Mouse (Mus musculus): ENCODE data around the gene Rabepk. TPM values are rescaled to one million over a fixed set of nuclear protein-coding genes. Genes with fewer than 3 reads are reported as not detected.
A peak's percentile ranks its signal among the peaks of the same experiment; 100 is the strongest.
"Not testable (repeated sequence)": the region's sequence is repeated elsewhere in the genome, so short reads cannot be mapped to it uniquely, and the experiment has no call there.

The Rabepk gene
- total and polyA plus RNA-seq, 3 experiments: 25.0 to 32.6 (median 28.3) TPM

DNA sequence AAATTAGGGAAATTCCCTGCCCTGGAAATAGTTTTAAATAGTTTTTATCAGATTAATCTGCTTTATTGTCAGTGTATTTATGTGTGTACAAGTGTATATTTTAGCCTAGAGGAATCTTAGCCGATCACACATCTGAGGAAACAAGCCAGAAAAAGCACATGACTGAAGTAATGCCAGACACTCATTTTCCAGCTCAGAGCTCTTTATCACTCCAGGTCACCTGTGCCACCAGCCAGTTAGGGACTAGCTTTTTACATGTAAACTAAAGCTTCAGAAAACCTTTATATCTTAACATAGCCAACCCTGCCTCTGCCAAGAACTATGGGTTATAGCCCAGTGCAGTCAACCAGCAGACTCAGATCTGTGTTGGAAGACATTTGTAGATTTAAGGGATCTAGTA lies 5.1 kb upstream of the Rabepk start:
- no peak for DNase-seq

DNA sequence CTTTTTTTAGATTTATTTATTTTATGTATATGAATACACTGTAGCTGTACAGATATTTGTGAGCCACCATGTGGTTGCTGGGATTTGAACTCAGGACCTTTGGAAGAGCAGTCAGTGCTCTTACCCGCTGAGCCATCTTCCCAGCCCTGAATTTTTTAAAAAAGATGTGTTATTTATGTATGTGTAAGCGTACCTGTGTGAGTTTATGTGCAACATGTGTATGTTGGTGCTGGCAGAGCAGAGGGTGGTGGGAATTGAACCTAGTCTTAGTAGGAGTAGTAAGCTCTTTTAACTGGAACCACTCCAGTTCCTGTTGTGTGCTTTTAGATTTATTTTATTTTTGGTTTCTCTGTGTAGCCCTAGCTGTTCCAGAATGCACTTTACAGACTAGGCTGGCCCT lies 4.5 kb upstream of the Rabepk start:
- DNase-seq: no peak

- DNase-seq: no peak
These were observed 4.0 kb upstream of the Rabepk start for GRCm38 (mm10) chr2:34803746-34804145.

DNA sequence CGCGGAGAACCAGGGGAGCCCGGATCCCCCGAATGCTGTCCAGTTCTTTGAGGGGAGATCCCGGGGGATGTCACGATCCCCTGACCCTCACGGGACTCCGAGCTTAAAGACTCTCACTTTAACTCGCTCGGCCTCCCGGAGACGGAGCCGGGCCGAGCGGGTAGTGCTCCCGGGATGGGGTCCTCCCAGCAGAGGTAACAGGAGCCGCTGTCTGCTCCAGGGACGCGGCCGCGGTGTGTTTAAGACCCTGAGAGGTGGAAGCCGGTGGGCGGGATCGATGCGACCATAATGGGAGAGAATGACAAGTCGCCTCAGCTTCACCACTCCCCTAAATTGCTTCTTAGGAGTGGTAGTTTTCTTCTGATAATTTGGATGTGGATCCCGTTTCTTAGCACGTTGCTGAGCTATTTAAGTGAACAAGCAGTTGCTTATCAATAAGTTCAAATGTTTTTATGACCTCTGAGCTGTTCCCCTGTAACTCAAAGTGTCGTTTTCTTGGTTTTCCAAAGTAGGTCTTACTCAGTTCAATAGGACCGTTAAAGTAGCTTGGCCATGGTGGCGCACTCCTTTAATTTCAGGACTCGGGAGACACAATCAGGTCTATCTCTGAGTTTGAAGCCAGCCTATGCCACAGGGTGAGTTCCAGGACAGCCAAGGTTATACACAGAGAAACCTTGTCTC lies 3.0 kb upstream of the Rabepk start:
- DNase-seq: peak; percentile 65

- peak; percentile 97 for DNase-seq
These were observed 2.1 kb upstream of the Rabepk start for GRCm38 (mm10) chr2:34801516-34802482.

DNA sequence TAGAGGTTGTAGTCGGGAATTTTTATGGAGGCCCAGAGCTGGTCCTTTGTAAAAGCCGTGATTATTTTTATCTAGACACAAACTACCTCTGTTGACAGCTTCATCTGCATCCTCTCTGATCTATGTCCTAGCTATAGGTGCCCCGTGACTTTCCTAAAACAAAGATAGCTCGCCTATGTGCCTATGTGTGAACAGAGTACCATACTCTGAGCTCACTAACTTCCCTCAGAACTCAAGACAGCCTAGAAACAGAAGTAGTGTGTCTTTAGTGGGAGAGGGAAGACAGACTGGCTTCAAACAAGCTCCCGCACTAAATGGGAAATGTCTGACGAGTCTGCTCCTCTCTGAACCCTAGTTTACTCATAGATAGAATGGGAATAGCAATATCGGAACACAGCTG lies 659 bp upstream of the Rabepk start:
- DNase-seq: no peak

DNA sequence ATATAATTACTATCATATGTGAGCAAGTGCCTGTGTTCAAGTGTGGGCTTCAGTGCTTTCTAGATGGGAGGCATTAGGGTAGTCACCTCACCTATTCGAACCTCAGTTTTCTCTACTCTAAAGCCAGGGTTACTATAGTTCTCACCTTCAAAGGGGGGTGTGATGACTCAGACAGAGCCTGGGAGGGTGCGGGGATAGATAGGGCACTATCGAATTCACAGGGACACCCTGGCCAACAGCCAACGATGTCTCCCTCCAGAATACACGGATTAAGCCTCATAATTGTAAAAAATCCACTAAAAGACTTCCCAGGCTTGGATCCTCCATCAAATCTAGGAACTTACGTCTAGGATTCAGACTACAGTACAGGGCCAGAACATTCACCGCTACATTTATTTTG lies 4.3 kb downstream of the Rabepk start:
- no peak for DNase-seq

DNA sequence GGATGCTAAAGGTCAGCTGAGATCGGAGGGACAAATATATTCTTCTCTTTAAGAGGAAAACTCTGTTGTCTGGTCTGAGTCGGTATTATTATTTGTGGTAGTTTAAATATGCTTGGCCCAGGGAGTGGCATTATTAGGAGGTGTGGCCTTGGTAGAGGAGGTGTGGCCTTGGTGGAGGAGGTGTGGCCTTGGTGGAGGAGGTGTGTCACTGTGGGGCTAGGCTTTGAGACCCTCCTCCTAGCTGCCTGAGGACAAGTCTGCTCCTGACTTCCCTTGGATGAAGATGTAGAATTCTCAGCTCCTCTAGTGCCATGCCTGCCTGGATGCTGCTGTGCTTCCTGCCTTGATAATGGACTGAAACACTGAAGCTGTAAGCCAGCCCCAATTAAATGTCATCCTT lies 5.2 kb downstream of the Rabepk start:
- DNase-seq: no peak

GRCm38 (mm10) chr2:34792543-34792942 lies 7.2 kb downstream of the Rabepk start:
- DNase-seq: not testable (repeated sequence)

GRCm38 (mm10) chr2:34790282-34790681 lies 9.4 kb downstream of the Rabepk start:
- DNase-seq: no peak

DNA sequence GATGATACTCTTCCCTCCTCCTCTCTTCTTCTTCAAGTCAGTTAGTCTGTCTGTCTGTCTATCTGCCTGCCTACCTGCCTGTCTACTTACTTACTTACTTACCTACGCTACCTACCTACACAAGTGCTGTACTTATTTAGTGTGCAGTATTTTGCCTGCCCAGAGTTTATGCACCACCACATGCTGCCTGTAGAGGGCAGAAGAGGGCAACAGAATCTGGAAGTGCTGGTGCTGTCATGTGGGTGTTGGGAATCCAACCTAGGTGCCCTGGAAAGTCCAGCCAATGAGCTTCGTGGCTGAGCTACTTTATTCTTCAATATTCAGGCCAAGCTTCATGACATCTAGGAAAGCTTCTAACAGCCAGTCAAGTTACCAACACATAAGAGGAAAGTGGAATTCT lies 15.6 kb downstream of the Rabepk start:
- DNase-seq: peak; percentile 49

DNA sequence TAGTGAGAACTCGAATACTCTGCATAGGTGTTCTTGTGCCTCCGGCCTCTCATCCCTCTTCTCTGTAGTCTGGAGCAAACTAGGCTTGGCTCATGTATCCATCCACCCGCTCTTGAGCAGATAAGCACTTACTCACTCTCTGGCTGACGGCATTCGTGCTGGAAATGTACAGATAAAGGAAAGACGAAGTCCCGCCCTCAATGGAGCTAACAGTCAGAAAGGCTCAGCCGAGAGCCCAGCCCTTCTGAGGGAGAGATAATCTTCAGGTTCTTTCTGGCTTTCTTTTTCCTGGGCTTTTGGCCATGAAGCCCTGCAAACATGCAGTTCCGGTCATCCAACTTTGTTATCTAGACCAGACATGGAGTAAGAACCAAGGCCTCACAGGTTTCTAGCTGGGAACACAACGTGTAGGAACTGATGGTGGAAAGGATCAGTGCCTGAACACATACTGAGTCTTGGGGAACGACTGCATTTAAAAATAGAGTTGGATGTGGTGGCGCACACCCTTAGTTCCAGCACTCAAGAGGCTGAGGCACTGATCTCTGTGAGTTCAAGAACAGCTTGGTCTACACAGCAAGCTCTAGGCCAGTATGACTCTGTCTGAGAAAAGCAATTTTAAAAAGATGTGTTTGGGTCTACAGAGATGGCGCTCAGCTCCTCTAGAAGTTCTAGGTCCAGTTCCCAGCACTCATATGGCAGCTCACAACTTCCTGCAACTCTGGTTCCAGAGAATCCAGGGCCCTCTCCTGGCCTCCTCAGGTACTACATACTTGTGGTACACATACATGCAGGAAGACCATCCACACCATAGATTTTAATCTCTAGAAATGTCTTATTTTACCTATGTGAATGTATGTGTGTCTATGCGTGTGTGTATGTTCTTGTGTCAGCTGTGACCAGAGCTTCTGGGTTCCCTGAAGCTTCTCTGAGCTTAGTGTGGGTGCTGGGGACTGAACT lies 16.4 kb downstream of the Rabepk start:
- DNase-seq: no peak

GRCm38 (mm10) chr2:34777237-34777868 lies 22.4 kb downstream of the Rabepk start:
- no peak for DNase-seq

GRCm38 (mm10) chr2:34774493-34774892 lies 25.2 kb downstream of the Rabepk start:
- DNase-seq: no peak

DNA sequence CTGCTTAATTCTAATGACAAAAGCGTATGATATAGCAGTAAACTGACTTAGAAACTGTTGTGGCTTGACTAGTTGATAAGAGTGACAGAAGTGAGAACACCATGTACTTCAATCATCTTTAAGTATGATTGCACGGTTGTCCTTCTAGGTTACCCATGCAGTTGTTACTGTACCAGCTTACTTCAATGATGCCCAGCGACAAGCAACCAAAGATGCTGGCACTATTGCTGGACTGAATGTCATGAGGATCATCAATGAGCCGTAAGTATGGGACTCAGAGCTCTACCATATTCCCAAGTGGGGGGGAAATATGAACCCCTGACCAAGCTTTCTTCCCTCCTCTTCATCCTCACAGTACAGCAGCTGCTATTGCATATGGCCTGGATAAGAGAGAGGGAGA lies 26.0 kb downstream of the Rabepk start:
- DNase-seq: no peak

DNA sequence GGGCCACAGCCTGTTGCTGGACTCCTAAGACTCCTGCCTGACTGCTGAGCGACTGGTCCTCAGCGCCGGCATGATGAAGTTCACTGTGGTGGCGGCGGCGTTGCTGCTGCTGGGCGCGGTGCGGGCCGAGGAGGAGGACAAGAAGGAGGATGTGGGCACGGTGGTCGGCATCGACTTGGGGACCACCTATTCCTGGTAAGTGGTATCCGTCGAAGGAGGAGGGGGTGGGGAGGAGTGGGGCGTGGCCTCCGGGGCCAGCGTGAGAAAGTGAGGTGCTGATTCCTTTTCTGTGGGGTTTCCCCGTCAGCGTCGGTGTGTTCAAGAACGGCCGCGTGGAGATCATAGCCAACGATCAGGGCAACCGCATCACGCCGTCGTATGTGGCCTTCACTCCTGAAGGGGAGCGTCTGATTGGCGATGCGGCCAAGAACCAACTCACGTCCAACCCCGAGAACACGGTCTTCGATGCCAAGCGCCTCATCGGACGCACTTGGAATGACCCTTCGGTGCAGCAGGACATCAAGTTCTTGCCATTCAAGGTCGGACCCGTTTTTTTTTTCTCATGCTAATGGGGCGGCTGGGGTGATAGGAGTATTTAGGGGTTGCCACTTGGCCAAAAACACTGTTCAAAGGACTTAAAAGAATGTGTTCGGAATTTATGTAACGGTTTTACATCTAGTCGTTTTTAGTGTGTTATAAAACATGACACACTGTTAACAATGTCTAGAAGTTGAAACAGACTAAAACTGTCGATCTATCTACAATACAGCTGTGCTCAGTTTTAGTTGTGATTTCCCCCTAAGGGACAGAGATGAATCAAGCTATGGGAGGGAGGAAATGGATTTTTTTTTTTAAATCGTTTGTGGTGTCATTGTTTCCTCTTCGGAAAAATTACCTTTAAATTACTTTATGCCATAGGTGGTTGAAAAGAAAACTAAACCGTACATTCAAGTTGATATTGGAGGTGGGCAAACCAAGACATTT lies 27.2 kb downstream of the Rabepk start:
- no peak for DNase-seq

DNA sequence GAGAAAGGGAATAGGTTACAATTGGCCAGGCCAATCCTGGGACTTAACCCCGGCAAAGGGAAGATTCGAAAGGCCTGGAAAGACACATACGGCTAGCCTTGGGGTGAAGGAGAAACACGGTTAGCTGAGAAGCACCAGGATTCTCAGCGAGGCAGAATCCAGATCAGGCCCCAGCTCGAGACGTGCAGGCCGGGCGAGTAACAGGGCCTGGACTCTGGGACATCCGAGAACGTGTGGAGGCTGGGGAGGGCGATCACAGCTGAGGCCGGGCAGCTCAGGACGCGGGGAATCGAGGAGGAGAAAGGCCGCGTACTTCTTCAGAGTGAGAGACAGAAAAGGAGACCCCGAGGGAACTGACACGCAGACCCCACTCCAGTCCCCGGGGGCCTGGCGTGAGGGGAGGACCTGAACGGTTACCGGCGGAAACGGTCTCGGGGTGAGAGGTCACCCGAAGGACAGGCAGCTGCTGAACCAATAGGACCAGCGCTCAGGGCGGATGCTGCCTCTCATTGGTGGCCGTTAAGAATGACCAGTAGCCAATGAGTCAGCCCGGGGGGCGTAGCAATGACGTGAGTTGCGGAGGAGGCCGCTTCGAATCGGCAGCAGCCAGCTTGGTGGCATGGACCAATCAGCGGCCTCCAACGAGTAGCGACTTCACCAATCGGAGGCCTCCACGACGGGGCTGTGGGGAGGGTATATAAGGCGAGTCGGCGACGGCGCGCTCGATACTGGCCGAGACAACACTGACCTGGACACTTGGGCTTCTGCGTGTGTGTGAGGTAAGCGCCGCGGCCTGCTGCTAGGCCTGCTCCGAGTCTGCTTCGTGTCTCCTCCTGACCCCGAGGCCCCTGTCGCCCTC lies 28.1 kb downstream of the Rabepk start, which contains the start of gene Hspa5:
Gene Hspa5 (plus strand): TSS at position 603 of the 859 bp plus-strand sequence.
- DNase-seq: peak; percentile 100

- DNase-seq: no peak
These were observed 28.8 kb downstream of the Rabepk start for GRCm38 (mm10) chr2:34770951-34771350.

- no peak for DNase-seq
These were observed 29.7 kb downstream of the Rabepk start for GRCm38 (mm10) chr2:34770049-34770448.

Measured in adrenal gland, adult 2 months (tissue).